Mouse (Mus musculus): Measurements from ENCODE around the gene Dbf4.

Gene Dbf4

GRCm38 (mm10) chr5:8422157-8422931, at the start of gene Dbf4, which contains the start of gene Slc25a40:
Gene Dbf4, minus strand, starts transcription at chr5:8422716.
Gene Slc25a40, plus strand, starts transcription at chr5:8422850.
- peak; percentile 93 for DNase-seq (ENCODE audit: low spot score)

GRCm38 (mm10) chr5:8456561-8456960, 34.0 kb upstream of the Dbf4 start:
- DNase-seq (ENCODE audit: low spot score) = no peak

- DNase-seq (ENCODE audit: low spot score) = no peak
These were observed 33.0 kb upstream of the Dbf4 start for GRCm38 (mm10) chr5:8455565-8455964.

- no peak for DNase-seq (ENCODE audit: low spot score)
These were observed 16.6 kb upstream of the Dbf4 start for GRCm38 (mm10) chr5:8439095-8439494.

- no peak for DNase-seq (ENCODE audit: low spot score)
These were observed 15.1 kb upstream of the Dbf4 start for GRCm38 (mm10) chr5:8437481-8438156.

GRCm38 (mm10) chr5:8425899-8426298, 3.4 kb upstream of the Dbf4 start:
- no peak for DNase-seq (ENCODE audit: low spot score)

GRCm38 (mm10) chr5:8424116-8424515, 1.6 kb upstream of the Dbf4 start:
- DNase-seq (ENCODE audit: low spot score) = peak; percentile 32

GRCm38 (mm10) chr5:8422932-8423928, 714 bp upstream of the Dbf4 start:
- peak; percentile 59 for DNase-seq (ENCODE audit: low spot score)

GRCm38 (mm10) chr5:8421424-8421823, 1.1 kb downstream of the Dbf4 start:
- DNase-seq (ENCODE audit: low spot score) = no peak

- DNase-seq (ENCODE audit: low spot score) = no peak
These were observed 5.1 kb downstream of the Dbf4 start for GRCm38 (mm10) chr5:8417443-8417842.

- no peak for DNase-seq (ENCODE audit: low spot score)
These were observed 5.7 kb downstream of the Dbf4 start for GRCm38 (mm10) chr5:8416683-8417413.

- no peak for DNase-seq (ENCODE audit: low spot score)
These were observed 13.8 kb downstream of the Dbf4 start for GRCm38 (mm10) chr5:8408746-8409145.

- no peak for DNase-seq (ENCODE audit: low spot score)
These were observed 24.8 kb downstream of the Dbf4 start for GRCm38 (mm10) chr5:8397587-8398249.

- DNase-seq (ENCODE audit: low spot score) = no peak
These were observed 28.5 kb downstream of the Dbf4 start for GRCm38 (mm10) chr5:8393891-8394583.

GRCm38 (mm10) chr5:8374297-8374906, 48.1 kb downstream of the Dbf4 start:
- DNase-seq (ENCODE audit: low spot score) = no peak

- DNase-seq (ENCODE audit: low spot score) = no peak
These were observed 49.1 kb downstream of the Dbf4 start for GRCm38 (mm10) chr5:8373415-8373814.

- no peak for DNase-seq (ENCODE audit: low spot score)
These were observed 53.7 kb downstream of the Dbf4 start for GRCm38 (mm10) chr5:8368781-8369180.

- DNase-seq (ENCODE audit: low spot score) = no peak
These were observed 54.2 kb downstream of the Dbf4 start for GRCm38 (mm10) chr5:8368328-8368692.

- peak; percentile 83 for DNase-seq (ENCODE audit: low spot score)
These were observed 54.7 kb downstream of the Dbf4 start, which contains the start of gene Adam22 for GRCm38 (mm10) chr5:8367614-8368327. Gene Adam22, minus strand, starts transcription at chr5:8368160.

Data from retina, embryonic 14.5 days (tissue).